Mouse (Mus musculus) testis, adult 10 weeks (tissue): Measurements from ENCODE around the gene Epn2. TPM values are rescaled to one million over a fixed set of nuclear protein-coding genes. Genes with fewer than 3 reads are reported as not detected.

Experiments
- polyA plus RNA-seq: library from polyadenylated mRNA; stranded (reverse); fragments of 350-450 nt; fragmentation: Illumina TruSeq; extraction: RNeasy Lipid Tissue Mini Kit (QIAGEN cat#74804); gene quantifications from one replicate; pipeline ENCODE4 v1.2.3, GENCODE M21; 2014; ENCODE audit warnings: low read depth, low replicate concordance

Gene Epn2
- polyA plus RNA-seq = 19.7 TPM

DNA sequence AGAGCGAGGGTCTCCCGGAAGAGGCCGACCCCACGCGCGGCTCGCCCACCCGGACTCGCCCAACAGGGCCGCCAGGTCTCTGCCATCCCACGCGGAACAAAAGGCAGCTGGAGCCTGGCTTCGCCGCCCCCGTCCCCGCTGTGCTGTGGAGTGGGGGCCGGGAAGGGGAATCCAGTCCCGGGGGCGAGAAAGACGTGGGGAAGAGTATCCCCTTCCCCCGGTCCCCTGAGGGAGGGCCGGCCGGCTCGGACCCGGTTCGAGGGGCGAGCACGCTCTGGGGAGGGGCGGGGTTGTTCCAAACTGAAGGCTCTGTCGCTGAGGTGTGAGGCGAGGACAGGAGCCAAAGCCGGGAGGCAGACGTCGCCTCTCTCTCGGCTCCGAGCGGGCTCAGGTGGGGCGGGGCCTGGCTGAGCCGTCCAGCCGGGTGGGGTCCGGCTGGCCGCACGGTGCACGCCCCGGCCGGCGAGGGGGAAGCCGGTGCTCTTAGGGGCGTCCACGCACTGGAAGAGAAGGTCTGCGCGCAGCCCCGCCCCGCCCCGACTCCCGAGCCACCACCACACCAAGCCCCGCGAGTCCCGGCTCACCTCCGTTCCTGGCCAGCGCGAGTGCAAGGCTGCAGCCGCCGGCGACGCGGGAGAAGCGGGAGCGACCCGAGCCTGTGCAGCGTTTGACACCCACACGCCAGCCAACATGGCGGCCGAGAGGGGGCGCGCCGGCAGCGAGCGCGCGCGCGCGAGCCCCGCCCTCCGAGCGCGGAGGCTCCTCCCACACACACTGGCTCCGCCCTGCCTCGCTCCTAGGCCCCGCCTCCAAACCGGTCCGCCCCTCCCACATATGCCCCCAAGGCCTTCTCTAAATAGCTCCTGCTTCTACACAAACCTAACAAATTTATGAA is at the start of gene Epn2:
TSS of gene Epn2 (minus strand) at position 705 of the 895 bp plus-strand sequence.

GRCm38 (mm10) chr11:61504713-61505257 is 74.7 kb downstream of the Epn2 start, which contains the start of gene B9d1:
TSS of gene B9d1 (plus strand) at chr11:61505144.

DNA sequence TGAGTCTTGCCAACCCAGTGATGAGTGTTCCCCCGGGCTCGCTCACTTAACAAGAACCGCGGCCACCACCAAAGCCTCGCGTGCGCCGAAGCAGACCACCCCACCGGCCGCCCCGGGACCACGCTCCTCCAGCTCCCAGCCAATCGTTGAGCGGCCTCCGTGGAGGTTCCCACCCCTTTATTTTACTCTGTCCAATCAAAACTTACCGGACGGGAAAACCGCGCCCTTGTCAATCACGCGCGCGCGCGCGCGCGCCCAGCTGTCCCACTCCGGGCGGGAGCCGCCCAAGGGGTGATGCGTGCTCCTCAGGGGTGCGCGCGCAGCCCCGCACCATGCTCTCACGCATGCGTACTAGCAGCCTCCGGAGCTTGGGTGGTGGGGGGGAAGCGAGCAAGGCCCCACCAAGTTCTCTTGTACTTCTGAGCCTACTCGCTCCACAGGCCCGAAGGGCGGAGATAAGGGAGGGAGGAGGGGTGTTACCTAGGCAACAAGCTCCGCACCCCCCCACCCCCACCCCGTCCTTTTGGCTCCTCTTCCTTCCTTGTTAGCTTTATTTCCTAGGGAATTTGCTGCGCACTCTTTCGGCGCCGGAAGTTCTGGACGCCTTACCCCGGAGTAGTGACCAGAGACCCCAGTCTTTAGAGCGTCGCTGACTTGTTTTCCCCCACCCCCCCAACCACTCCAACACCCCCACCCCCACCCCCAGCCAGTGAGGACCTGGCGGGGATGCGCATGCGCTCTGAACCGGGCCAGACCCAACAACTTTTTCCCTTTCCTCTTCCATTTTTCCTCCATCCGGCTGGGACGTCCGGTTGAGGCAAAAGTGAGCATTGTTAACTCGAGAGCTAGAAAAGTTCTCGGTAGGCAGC is 85.1 kb downstream of the Epn2 start, which contains the start of gene Mapk7:
TSS of gene Mapk7 (minus strand) at position 278 of the 869 bp plus-strand sequence.

DNA sequence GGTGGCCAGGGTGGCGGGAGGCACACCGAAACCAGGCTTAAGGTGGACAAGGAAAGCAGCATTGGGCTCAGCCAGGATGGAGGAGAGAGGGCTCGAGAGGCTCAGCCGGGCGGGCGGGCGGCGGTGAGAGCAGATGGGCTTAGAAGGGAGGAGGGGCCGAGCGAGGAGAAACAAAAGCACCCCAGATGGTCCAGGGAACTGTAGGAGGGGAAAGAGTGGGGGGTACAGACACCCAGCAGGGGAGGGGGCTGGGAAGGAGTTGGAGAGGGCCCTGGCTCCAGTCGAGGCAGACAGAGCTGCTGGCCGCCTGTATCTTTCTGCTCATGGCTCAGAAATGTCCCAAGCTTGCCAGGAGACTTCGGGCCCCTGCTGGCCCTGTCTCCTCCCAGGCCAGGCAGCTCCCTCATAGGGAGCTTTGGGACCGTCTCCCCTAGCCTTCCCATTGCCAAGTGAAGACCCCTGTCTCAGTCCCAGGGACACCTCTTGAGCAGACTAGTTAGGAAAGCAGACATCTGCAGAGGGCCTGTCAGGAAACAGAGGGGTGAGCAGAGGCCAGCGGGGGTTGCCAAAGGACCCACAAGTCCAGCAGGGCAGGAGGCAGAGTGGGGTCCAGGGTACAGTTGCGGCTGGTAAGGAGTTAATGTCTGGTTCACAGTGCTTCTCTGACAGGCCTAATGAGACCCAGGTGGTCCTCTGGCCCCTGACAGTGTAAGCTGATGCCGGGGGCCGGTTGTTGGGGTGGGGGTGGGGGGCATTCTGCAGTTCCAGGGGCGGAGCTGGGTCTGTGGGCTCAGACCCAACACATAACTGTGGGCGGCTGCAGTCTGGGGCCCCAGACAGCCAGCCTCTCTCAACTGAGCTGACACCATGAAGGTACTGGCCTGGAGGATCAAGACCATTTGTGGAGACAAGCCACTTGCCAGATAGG is 94.6 kb downstream of the Epn2 start, which contains the start of gene Mfap4:
TSS of gene Mfap4 (plus strand) at position 819 of the 928 bp plus-strand sequence.

Other genes starting within 250 kb of the Epn2 start
- gene Slc47a2, start 236.8 kb downstream of the Epn2 start, polyA plus RNA-seq = 6.5 TPM
- 1.2 TPM for gene Slc47a1, start 201.3 kb downstream of the Epn2 start, polyA plus RNA-seq
- 0.78 TPM for gene Rnf112, start 125.6 kb downstream of the Epn2 start, polyA plus RNA-seq
- gene Mfap4, start 94.3 kb downstream of the Epn2 start, polyA plus RNA-seq = 1.2 TPM
- gene Mapk7, start 85.3 kb downstream of the Epn2 start, polyA plus RNA-seq = 1.8 TPM
- gene B9d1, start 74.5 kb downstream of the Epn2 start, polyA plus RNA-seq = 11.4 TPM
- not detected for gene Grap, start 73.6 kb upstream of the Epn2 start, polyA plus RNA-seq
- 0.10 TPM for gene Fam83g, start 104.4 kb upstream of the Epn2 start, polyA plus RNA-seq
- not detected for gene Slc5a10, start 141.1 kb upstream of the Epn2 start, polyA plus RNA-seq
- 35.5 TPM for gene Prpsap2, start 182.4 kb upstream of the Epn2 start, polyA plus RNA-seq